Mouse (Mus musculus) stomach, embryonic 16.5 days (tissue): ENCODE results near the gene Zfp574. TPM values are rescaled to one million over a fixed set of nuclear protein-coding genes. Genes with fewer than 3 reads are reported as not detected.
"Not testable (repeated sequence)": the region's sequence is repeated elsewhere in the genome, so short reads cannot be mapped to it uniquely, and the experiment has no call there.

Experiments used
- ATAC-seq: fragments of 200-750 bp; cut with Nextera tagmentation; 2 replicates; pipeline ENCODE4 v1.8.0; 2017; ENCODE audit warnings: moderate number of reproducible peaks, moderate TSS enrichment; ENCODE audit not compliant: insufficient read depth, low FRiP score
- H3K27ac ChIP-seq: fragments of 300-500 bp; sonication (generic); 2 replicates; pipeline ENCODE4 v1.5.1; 2014; ENCODE audit warnings: low read length
- H3K27me3 ChIP-seq: fragments of 300-500 bp; sonication (generic); 2 replicates; pipeline ENCODE4 v1.6.1; 2014; ENCODE audit warnings: low read length, control low read depth, mixed read lengths; ENCODE audit not compliant: control insufficient read depth, insufficient read depth
- H3K36me3 ChIP-seq: fragments of 300-500 bp; sonication (generic); 2 replicates; pipeline ENCODE4 v1.6.1; 2014; ENCODE audit warnings: low read length; ENCODE audit not compliant: control insufficient read depth, insufficient read depth
- H3K4me1 ChIP-seq: fragments of 300-500 bp; sonication (generic); 2 replicates; pipeline ENCODE4 v1.6.1; 2014; ENCODE audit warnings: low read length, control low read depth, mixed read lengths; ENCODE audit not compliant: control insufficient read depth, insufficient read depth
- H3K4me2 ChIP-seq: fragments of 300-500 bp; sonication (generic); 2 replicates; pipeline ENCODE4 v1.6.1; 2014; ENCODE audit warnings: low read depth, low read length, mixed read lengths
- H3K4me3 ChIP-seq: fragments of 300-500 bp; sonication (generic); replicated peaks from 2 replicates; pipeline ENCODE4 v1.5.1; 2014; ENCODE audit warnings: mild to moderate bottlenecking, low read length
- H3K9ac ChIP-seq: fragments of 300-500 bp; sonication (generic); 2 replicates; pipeline ENCODE4 v1.6.1; 2014; ENCODE audit warnings: low read length
- H3K9me3 ChIP-seq: fragments of 300-500 bp; sonication (generic); replicated peaks from 2 replicates; pipeline ENCODE4 v1.6.1; 2016; ENCODE audit warnings: low read length, control low read depth; ENCODE audit not compliant: control insufficient read depth
- WGBS: fragments of 180-500 bp; shearing (Covaris S2); extraction: QIAGEN DNeasy Blood & Tissue Kit; methylation state at CpG from one replicate; pipeline ENCODE4 v1.1.7; 2014; 5-methylcytosine and 5-hydroxymethylcytosine counted together
- polyA plus RNA-seq: library from polyadenylated mRNA; unstranded; fragments of >200 nt; fragmentation: Nextera tagmentation; extraction: Ambion mirVana; gene quantifications from 2 replicates; pipeline ENCODE4 v1.2.1, GENCODE M21; 2015

The Zfp574 gene
- 23.1 and 25.2 TPM in 2 replicates for polyA plus RNA-seq

GRCm38 (mm10) chr7:25071979-25072715 lies at the start of gene Zfp574, which contains the start of gene Grik5:
Zfp574 (plus strand) TSS chr7:25072567.
Grik5 (minus strand) TSS chr7:25072346.
- H3K9me3 ChIP-seq: no peaks in the 10 kb centered on the region
- no peak for ATAC-seq
- no peaks in the 10 kb centered on the region for H3K27me3 ChIP-seq
- H3K9ac ChIP-seq: peak within 1 kb of the TSS; percentile 90
- 3% methylated on average over 24 of the region's 28 CpGs for WGBS
- H3K4me1 ChIP-seq: peaks cover 38% of the 10 kb centered on the region
- peak within 1 kb of the TSS; percentile 95 for H3K4me2 ChIP-seq
- H3K4me3 ChIP-seq: peak within 1 kb of the TSS; percentile 66
- peaks cover 9% of the 10 kb centered on the region for H3K36me3 ChIP-seq
- peak within 1 kb of the TSS; percentile 75 for H3K27ac ChIP-seq

- WGBS: 60% methylated on average over 10 of the region's 10 CpGs
- Histone ChIP-seq H3K4me2 (no peak overlapping the region), H3K4me1 (no peaks in the 10 kb centered on the region), H3K36me3 (0 out of 2 replicates have a peak, but pooled peaks cover 3% of the 10 kb centered on the region), H3K27me3 (no peaks in the 10 kb centered on the region), H3K9me3 (no peaks in the 10 kb centered on the region), H3K4me3 (no peak overlapping the region), H3K27ac (no peak overlapping the region), H3K9ac (no peak overlapping the region)
- ATAC-seq: no peak
These were observed 46.4 kb upstream of the Zfp574 start for GRCm38 (mm10) chr7:25025855-25026439.

GRCm38 (mm10) chr7:25026452-25026851 lies 45.9 kb upstream of the Zfp574 start:
- Histone ChIP-seq H3K36me3 (0 out of 2 replicates have a peak, but pooled peaks cover 3% of the 10 kb centered on the region), H3K4me2 (no peak overlapping the region), H3K27me3 (no peaks in the 10 kb centered on the region), H3K27ac (no peak overlapping the region), H3K9me3 (no peaks in the 10 kb centered on the region), H3K9ac (no peak overlapping the region), H3K4me1 (no peaks in the 10 kb centered on the region), H3K4me3 (no peak overlapping the region)
- ATAC-seq: no peak
- WGBS: 50% methylated on average over 7 of the region's 7 CpGs

GRCm38 (mm10) chr7:25030032-25030753 lies 42.2 kb upstream of the Zfp574 start:
- H3K4me1 ChIP-seq: no peaks in the 10 kb centered on the region
- no peaks in the 10 kb centered on the region for H3K27me3 ChIP-seq
- 37% methylated on average over 5 of the region's 5 CpGs for WGBS
- 0 out of 2 replicates have a peak, but pooled peaks cover 3% of the 10 kb centered on the region for H3K36me3 ChIP-seq
- H3K9ac ChIP-seq: no peak overlapping the region
- no peak for ATAC-seq
- H3K4me3 ChIP-seq: no peak overlapping the region
- H3K4me2 ChIP-seq: no peak overlapping the region
- H3K27ac ChIP-seq: no peak overlapping the region
- H3K9me3 ChIP-seq: no peaks in the 10 kb centered on the region

DNA sequence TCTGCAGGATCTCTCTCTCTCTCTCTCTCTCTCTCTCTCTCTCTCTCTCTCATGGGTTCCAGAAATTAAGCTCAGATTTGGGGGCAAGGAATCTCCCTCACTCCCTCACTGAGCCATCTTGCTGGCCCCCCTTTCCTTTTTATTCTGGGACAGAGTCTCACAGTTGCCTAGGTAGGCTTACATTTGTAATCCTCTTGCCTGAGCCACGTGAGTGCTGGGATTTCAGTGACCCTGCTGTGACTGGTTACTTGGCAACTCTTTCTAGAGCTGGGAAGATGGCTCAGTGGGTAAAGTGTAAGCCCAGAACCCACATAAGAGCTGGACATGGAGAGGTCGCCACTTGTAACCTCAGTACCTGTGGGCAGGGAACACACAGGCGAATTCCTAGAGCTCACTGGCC lies 40.8 kb upstream of the Zfp574 start:
- H3K9ac ChIP-seq: no peak overlapping the region
- H3K36me3 ChIP-seq: 0 out of 2 replicates have a peak, but pooled peaks cover 3% of the 10 kb centered on the region
- H3K27ac ChIP-seq: no peak overlapping the region
- H3K27me3 ChIP-seq: no peaks in the 10 kb centered on the region
- no peak overlapping the region for H3K4me2 ChIP-seq
- ATAC-seq: no peak
- no peaks in the 10 kb centered on the region for H3K4me1 ChIP-seq
- 78% methylated on average over 3 of the region's 3 CpGs for WGBS
- H3K9me3 ChIP-seq: no peaks in the 10 kb centered on the region
- H3K4me3 ChIP-seq: no peak overlapping the region

- H3K27ac ChIP-seq: no peak overlapping the region
- no peaks in the 10 kb centered on the region for H3K27me3 ChIP-seq
- no peaks in the 10 kb centered on the region for H3K4me1 ChIP-seq
- no peak for ATAC-seq
- no peak overlapping the region for H3K9ac ChIP-seq
- H3K4me2 ChIP-seq: no peak overlapping the region
- no peaks in the 10 kb centered on the region for H3K36me3 ChIP-seq
- H3K4me3 ChIP-seq: no peak overlapping the region
- 91% methylated on average over 4 of the region's 4 CpGs for WGBS
- no peaks in the 10 kb centered on the region for H3K9me3 ChIP-seq
These were observed 37.6 kb upstream of the Zfp574 start for GRCm38 (mm10) chr7:25034796-25035195.

DNA sequence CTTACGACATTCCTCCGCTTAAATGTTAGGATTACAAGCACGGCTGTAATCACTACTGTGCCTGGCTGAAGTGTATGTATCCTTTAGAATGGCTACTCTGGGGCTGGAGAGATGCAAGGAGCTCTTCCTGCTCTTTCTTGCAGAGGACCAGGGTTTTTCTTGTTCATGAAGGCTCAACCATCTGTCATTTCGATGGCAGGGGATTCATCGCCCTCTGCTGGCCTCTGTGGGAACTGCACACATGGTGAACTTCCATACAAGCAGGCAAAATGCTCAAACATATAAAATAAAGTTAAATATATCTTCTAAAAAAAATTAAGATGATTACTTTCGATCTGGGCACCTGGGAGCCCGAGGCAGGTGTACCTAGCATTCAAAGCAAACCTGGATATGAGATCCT lies 36.5 kb upstream of the Zfp574 start:
- Histone ChIP-seq H3K9me3 (no peaks in the 10 kb centered on the region), H3K27ac (no peak overlapping the region), H3K36me3 (no peaks in the 10 kb centered on the region), H3K27me3 (no peaks in the 10 kb centered on the region), H3K9ac (no peak overlapping the region), H3K4me3 (no peak overlapping the region), H3K4me2 (no peak overlapping the region), H3K4me1 (no peaks in the 10 kb centered on the region)
- 57% methylated on average over 7 of the region's 7 CpGs for WGBS
- no peak for ATAC-seq

GRCm38 (mm10) chr7:25041921-25042320 lies 30.4 kb upstream of the Zfp574 start:
- Histone ChIP-seq H3K27ac (no peak overlapping the region), H3K4me3 (no peak overlapping the region), H3K36me3 (no peaks in the 10 kb centered on the region), H3K9ac (no peak overlapping the region), H3K4me1 (no peaks in the 10 kb centered on the region), H3K4me2 (no peak overlapping the region), H3K27me3 (no peaks in the 10 kb centered on the region), H3K9me3 (no peaks in the 10 kb centered on the region)
- 86% methylated on average over 12 of the region's 12 CpGs for WGBS
- no peak for ATAC-seq

DNA sequence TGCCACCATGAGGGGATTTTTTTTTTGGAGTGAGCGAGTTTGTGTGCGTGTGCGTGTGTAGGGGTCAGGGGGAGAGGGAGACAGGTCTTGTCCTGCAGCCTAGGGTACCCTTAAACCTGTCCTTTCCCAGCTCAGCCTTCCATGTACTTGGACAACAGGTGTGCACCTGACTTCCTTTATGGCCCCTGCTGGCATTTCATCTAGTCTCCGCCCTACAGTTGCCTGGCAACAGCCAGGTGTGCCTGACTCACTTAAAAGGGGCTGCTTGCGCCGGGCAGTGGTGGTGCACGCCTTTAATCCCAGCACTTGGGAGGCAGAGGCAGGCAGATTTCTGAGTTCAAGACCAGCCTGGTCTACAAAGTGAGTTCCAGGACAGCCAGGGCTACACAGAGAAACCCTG lies 27.8 kb upstream of the Zfp574 start:
- WGBS: 86% methylated on average over 7 of the region's 7 CpGs

More for the DNA sequence above, 27.8 kb upstream of the Zfp574 start:
- not testable (repeated sequence) for H3K4me3 ChIP-seq, H3K4me2 ChIP-seq, H3K9ac ChIP-seq, H3K36me3 ChIP-seq, H3K4me1 ChIP-seq, ATAC-seq, H3K27me3 ChIP-seq, H3K27ac ChIP-seq, H3K9me3 ChIP-seq
